ENCODE assay signal across 19 mouse cellular contexts in the genomic region with DNA sequence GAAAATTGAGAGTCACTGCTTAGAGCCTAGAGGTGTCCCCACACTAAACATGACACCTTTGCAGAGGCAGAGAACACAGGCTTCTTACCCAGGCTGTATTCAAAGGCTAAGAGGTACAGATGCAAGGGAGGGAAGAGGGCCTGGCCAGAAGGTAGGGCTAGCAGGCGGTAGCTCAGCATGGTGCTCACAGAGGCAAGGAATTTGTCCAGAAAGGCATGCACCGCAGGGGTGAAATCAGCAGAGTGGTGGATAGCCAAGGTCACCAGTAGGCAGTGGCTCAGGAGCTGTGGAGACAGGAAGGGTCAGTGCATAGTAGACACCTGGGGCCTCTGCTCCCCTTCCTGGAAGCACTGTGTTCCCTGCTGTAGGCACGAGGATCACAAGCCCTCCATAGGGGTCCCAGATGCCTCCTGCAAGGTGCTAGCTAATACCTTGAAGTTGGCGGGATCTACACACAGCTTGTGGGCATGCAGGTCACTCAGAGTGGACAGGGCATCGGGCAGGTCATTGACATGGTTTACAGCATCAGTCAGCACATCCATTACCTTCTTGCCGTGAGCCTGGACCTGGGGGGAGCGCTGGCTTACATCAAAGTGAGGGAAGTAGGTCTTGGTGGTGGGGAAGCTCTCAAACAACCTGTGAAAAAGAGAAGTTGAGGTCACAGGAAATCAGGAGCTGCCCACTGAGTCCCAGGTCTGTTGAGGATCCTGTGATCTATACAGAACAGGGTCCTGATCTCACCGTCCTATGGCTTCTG. TPM values are rescaled to one million over a fixed set of nuclear protein-coding genes. Genes with fewer than 3 reads are reported as not detected.
A peak's percentile ranks its signal among the peaks of the same experiment; 100 is the strongest.
DNase-seq lines count a peak whose midpoint lies in the region; ATAC-seq and TF ChIP-seq lines count a peak whose summit lies in the region.
"Had no signal": no experiment of that assay in that cellular context is flagged by ENCODE, and none has a peak within 500 bp of the region (broad histone marks: within the 10 kb centered on the region; RNA-seq: fewer than 3 reads in every experiment).

No protein-coding gene starts in this region.

- H3K4me3 ChIP-seq in cerebellum, adult 2 months (replicated peaks; ENCODE audit: insufficient read depth, low read depth, low read length), result no peak overlapping the region
- no peak overlapping the region for H3K4me3 ChIP-seq in kidney, postnatal 0 days (replicated peaks; ENCODE audit: low read depth, low read length)
- H3K4me3 ChIP-seq in forebrain, embryonic 14.5 days (ENCODE audit: low read depth, low read length), result no peak overlapping the region
- H3K4me3 ChIP-seq: embryonic facial prominence, embryonic 12.5 days; heart, embryonic 15.5 days; limb, embryonic 12.5 days; midbrain, embryonic 13.5 days; neural tube, embryonic 13.5 days had no signal

- H3K4me2 ChIP-seq in kidney, postnatal 0 days (ENCODE audit: low read length), result no peak overlapping the region
- no peak overlapping the region for H3K4me2 ChIP-seq in forebrain, embryonic 14.5 days (ENCODE audit: low read length)
- H3K4me2 ChIP-seq: embryonic facial prominence, embryonic 12.5 days; heart, embryonic 15.5 days; hindbrain, embryonic 14.5 days; limb, embryonic 12.5 days; liver, embryonic 11.5 days; midbrain, embryonic 13.5 days; neural tube, embryonic 13.5 days had no signal

- H3K9ac ChIP-seq in kidney, postnatal 0 days (ENCODE audit: low read depth, low read length), result no peak overlapping the region
- H3K9ac ChIP-seq in forebrain, embryonic 14.5 days (ENCODE audit: low read length), result no peak overlapping the region
- H3K9ac ChIP-seq: embryonic facial prominence, embryonic 12.5 days; heart, embryonic 15.5 days; hindbrain, embryonic 14.5 days; limb, embryonic 12.5 days; liver, postnatal 0 days; midbrain, embryonic 13.5 days; neural tube, embryonic 13.5 days had no signal

- H3K27me3 ChIP-seq in cerebellum, adult 2 months (ENCODE audit: control insufficient read depth, insufficient read depth, low read length), result no peaks in the 10 kb centered on the region
- no peaks in the 10 kb centered on the region for H3K27me3 ChIP-seq in kidney, postnatal 0 days (ENCODE audit: insufficient read depth, low read length)
- H3K27me3 ChIP-seq in forebrain, embryonic 14.5 days (replicated peaks; ENCODE audit: control insufficient read depth, insufficient read depth, low read length), result no peaks in the 10 kb centered on the region
- H3K27me3 ChIP-seq: embryonic facial prominence, embryonic 12.5 days; heart, embryonic 15.5 days; limb, embryonic 12.5 days; midbrain, embryonic 13.5 days; neural tube, embryonic 13.5 days had no signal

- TF ChIP-seq POLR2A in cerebellum, adult 2 months (IDR thresholded peaks at IDR 0.05; ENCODE audit: borderline replicate concordance, insufficient read depth, low read length), result no peak

- TF ChIP-seq CTCF in cerebellum, adult 2 months (IDR thresholded peaks at IDR 0.05; ENCODE audit: borderline replicate concordance, insufficient read depth, low read depth, low read length), result no peak
- no peak for TF ChIP-seq CTCF in kidney, postnatal 0 days (IDR thresholded peaks at IDR 0.05; ENCODE audit: low read depth)

- peaks cover 46% of the 10 kb centered on the region for H3K36me3 ChIP-seq in kidney, postnatal 0 days (ENCODE audit: insufficient read depth, low read length)
- peaks cover 85% of the 10 kb centered on the region for H3K36me3 ChIP-seq in forebrain, embryonic 14.5 days (ENCODE audit: control insufficient read depth, insufficient read depth, low read length)

- WGBS in cerebellum, adult 2 months, result 45% methylated on average over 8 of the region's 8 CpGs
- 89% methylated on average over 8 of the region's 8 CpGs for WGBS in kidney, postnatal 0 days
- WGBS in forebrain, embryonic 14.5 days, result 89% methylated on average over 8 of the region's 8 CpGs

- H3K9me3 ChIP-seq in kidney, postnatal 0 days (replicated peaks; ENCODE audit: low read length), result no peaks in the 10 kb centered on the region
- H3K9me3 ChIP-seq in forebrain, embryonic 14.5 days (replicated peaks; ENCODE audit: control insufficient read depth, low read length), result no peaks in the 10 kb centered on the region
- H3K9me3 ChIP-seq: heart, embryonic 15.5 days had no signal

- H3K27ac ChIP-seq in cerebellum, adult 2 months (ENCODE audit: insufficient read depth, low read length), result no peak overlapping the region
- no peak overlapping the region for H3K27ac ChIP-seq in kidney, postnatal 0 days
- H3K27ac ChIP-seq in forebrain, embryonic 14.5 days (ENCODE audit: low read depth, low read length), result no peak overlapping the region
- H3K27ac ChIP-seq: embryonic facial prominence, embryonic 12.5 days; heart, embryonic 15.5 days; hindbrain, embryonic 14.5 days; limb, embryonic 12.5 days; midbrain, embryonic 13.5 days; neural tube, embryonic 13.5 days had no signal

- H3K4me1 ChIP-seq in cerebellum, adult 2 months (ENCODE audit: control insufficient read depth, insufficient read depth, low read length), result peaks cover 9% of the 10 kb centered on the region
- H3K4me1 ChIP-seq in kidney, postnatal 0 days (replicated peaks; ENCODE audit: insufficient read depth, low read length), result no peaks in the 10 kb centered on the region
- H3K4me1 ChIP-seq in forebrain, embryonic 14.5 days (ENCODE audit: control insufficient read depth, insufficient read depth, low read length), result no peaks in the 10 kb centered on the region
- H3K4me1 ChIP-seq: embryonic facial prominence, embryonic 12.5 days; heart, embryonic 15.5 days; limb, embryonic 12.5 days; midbrain, embryonic 13.5 days; neural tube, embryonic 13.5 days had no signal

- ATAC-seq in cerebellum, adult (ENCODE audit: insufficient number of reproducible peaks, low FRiP score, low TSS enrichment), result no peak
- ATAC-seq in kidney, postnatal 0 days (replicated peaks; ENCODE audit: low FRiP score, low read depth), result peak; percentile 43; the same call in 1 of the 2 replicates
- no peak for ATAC-seq in forebrain, embryonic 14.5 days
- ATAC-seq: liver, postnatal 0 days; midbrain, embryonic 13.5 days had no signal

- DNase-seq in cerebellum, adult 2 months, result peak; percentile 19 to 23
- no peak for DNase-seq in kidney, postnatal 0 days (ENCODE audit: low spot score)
- DNase-seq in kidney, adult 9 months, result no peak
- DNase-seq in brain, adult 2 months (ENCODE audit: low read depth, low spot score), result peak; percentile 35
- DNase-seq in forebrain, embryonic 14.5 days (ENCODE audit: low spot score), result no peak
- no peak for DNase-seq in layer of hippocampus, adult 11-12 months (ENCODE audit: low spot score)
- DNase-seq: heart, postnatal 36 days; kidney, postnatal 36 days; liver, postnatal 0 days; lung, postnatal 10 days; retina, postnatal 1 day had no signal

RNA-seq across cellular contexts. Expression of gene Luc7l, which starts 33.7 kb away (rescaled TPM):
- polyA plus RNA-seq in cerebellum, adult 2 months (2012; rRNA removed), result 52.5 and 54.9 TPM in 2 replicates
- polyA plus RNA-seq in kidney, postnatal 0 days (2015; fragmentation: Nextera tagmentation; extraction: Ambion mirVana), result 71.3 and 75.7 TPM in 2 replicates
- 81.4 and 101 TPM in 2 replicates for polyA plus RNA-seq in forebrain, embryonic 14.5 days (2014; fragmentation: Nextera tagmentation; extraction: Ambion mirVana)

RNA-seq across cellular contexts. Expression of gene Fam234a, which starts 42.3 kb away (rescaled TPM):
- polyA plus RNA-seq in cerebellum, adult 2 months (2012; rRNA removed), result 30.3 and 34.3 TPM in 2 replicates
- 81.6 and 85.6 TPM in 2 replicates for polyA plus RNA-seq in kidney, postnatal 0 days (2015; fragmentation: Nextera tagmentation; extraction: Ambion mirVana)
- 15.8 and 21.4 TPM in 2 replicates for polyA plus RNA-seq in forebrain, embryonic 14.5 days (2014; fragmentation: Nextera tagmentation; extraction: Ambion mirVana)

Comparison
In these comparisons a context has a peak if more than half of its experiments do, and no peak if none do; other contexts are left out.
1. DNase-seq: peak in cerebellum, adult 2 months (2 of 2) and brain, adult 2 months (single experiment); none in kidney, postnatal 0 days (single experiment), kidney, adult 9 months (single experiment), forebrain, embryonic 14.5 days (single experiment) and layer of hippocampus, adult 11-12 months (single experiment).